Mouse (Mus musculus): Measurements from ENCODE around the gene Kif26a.

GRCm38 (mm10) chr12:112183675-112184074 is 37.7 kb downstream of the Kif26a start:
- TF ChIP-seq GATA1 (IDR thresholded peaks at IDR 0.05; ENCODE audit: borderline replicate concordance, low read length), result no peak
- no peak for TF ChIP-seq FLI1 (IDR thresholded peaks at IDR 0.05; ENCODE audit: low read length)

Measured in megakaryocyte, embryonic 14.5 days (primary cell).